ENCODE assay signal across 8 mouse cellular contexts in the genomic region with DNA sequence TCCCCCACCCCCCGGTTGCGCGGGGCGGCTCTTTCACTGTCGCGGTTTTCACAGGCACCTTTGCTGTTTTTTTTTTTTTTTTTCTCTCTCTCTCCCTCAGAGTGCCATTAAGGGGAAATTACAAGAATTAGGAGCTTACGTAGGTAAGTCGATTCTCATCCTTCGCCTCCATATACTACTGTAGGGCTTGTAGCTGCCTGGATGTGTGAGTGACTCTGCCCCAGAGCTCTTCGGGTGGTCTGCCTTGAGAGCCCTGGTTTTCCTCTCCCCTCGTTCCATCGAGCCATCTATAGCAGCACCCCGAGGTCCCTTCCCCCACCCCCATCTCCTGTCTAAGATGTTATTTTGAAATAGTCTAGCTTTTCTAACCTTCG. TPM values are rescaled to one million over a fixed set of nuclear protein-coding genes. Genes with fewer than 3 reads are reported as not detected.
DNase-seq lines count a peak whose midpoint lies in the region; ATAC-seq and TF ChIP-seq lines count a peak whose summit lies in the region.

No protein-coding gene starts in this region.

- H3K9me3 ChIP-seq in forebrain, embryonic 11.5 days (ENCODE audit: control insufficient read depth, low read length): no peaks in the 10 kb centered on the region
- H3K9me3 ChIP-seq in limb, embryonic 14.5 days (ENCODE audit: control insufficient read depth, low read length): no peaks in the 10 kb centered on the region

- H3K4me3 ChIP-seq in forebrain, embryonic 11.5 days (ENCODE audit: low read depth, low read length): peak overlapping the region; percentile 64
- peak overlapping the region; percentile 94 for H3K4me3 ChIP-seq in limb, embryonic 14.5 days (replicated peaks; ENCODE audit: low read length)
- peak overlapping the region; percentile 86 for H3K4me3 ChIP-seq in small intestine, adult 2 months (ENCODE audit: low read depth, low read length)

- peak overlapping the region; percentile 72 for H3K4me2 ChIP-seq in forebrain, embryonic 11.5 days (ENCODE audit: low read depth, low read length, severe bottlenecking)
- H3K4me2 ChIP-seq in limb, embryonic 14.5 days (replicated peaks; ENCODE audit: low read depth, low read length, severe bottlenecking): peak overlapping the region; percentile 67

- 4% methylated on average over 8 of the region's 14 CpGs for WGBS in forebrain, embryonic 11.5 days
- 2% methylated on average over 11 of the region's 14 CpGs for WGBS in limb, embryonic 14.5 days
- under 1% methylated on average over 14 of the region's 14 CpGs for WGBS in small intestine, adult 2 months

- no peaks in the 10 kb centered on the region for H3K36me3 ChIP-seq in forebrain, embryonic 11.5 days (ENCODE audit: control insufficient read depth, insufficient read depth, low read length)
- H3K36me3 ChIP-seq in limb, embryonic 14.5 days (ENCODE audit: control insufficient read depth, insufficient read depth, low read length): peaks cover 2% of the 10 kb centered on the region; the same call in 1 of the 2 replicates
- peaks cover 2% of the 10 kb centered on the region; the same call in 1 of the 2 replicates for H3K36me3 ChIP-seq in small intestine, adult 2 months (ENCODE audit: control insufficient read depth, insufficient read depth, low read length)

- peak overlapping the region; percentile 90 for H3K9ac ChIP-seq in forebrain, embryonic 11.5 days (ENCODE audit: low read length)
- H3K9ac ChIP-seq in limb, embryonic 14.5 days (ENCODE audit: low read depth, low read length, severe bottlenecking): peak overlapping the region; percentile 94

- TF ChIP-seq CTCF in small intestine, adult 2 months (IDR thresholded peaks at IDR 0.05; ENCODE audit: extremely low read depth, insufficient read length, insufficient replicate concordance, low read depth, low read length): no peak

- no peaks in the 10 kb centered on the region; the same call in 1 of the 2 replicates for H3K4me1 ChIP-seq in forebrain, embryonic 11.5 days (replicated peaks; ENCODE audit: control insufficient read depth, insufficient read depth, low read length)
- H3K4me1 ChIP-seq in limb, embryonic 14.5 days (ENCODE audit: control insufficient read depth, insufficient read depth, low read length): peaks cover 13% of the 10 kb centered on the region
- no peaks in the 10 kb centered on the region for H3K4me1 ChIP-seq in small intestine, adult 2 months (ENCODE audit: control insufficient read depth, insufficient read depth, insufficient read length, low read length)

- DNase-seq in layer of hippocampus, postnatal 10 days (ENCODE audit: low spot score in 2 of 2): peak; percentile 16 to 26
- no peak for DNase-seq in layer of hippocampus, postnatal 14 days (ENCODE audit: low spot score in 2 of 2)
- no peak for DNase-seq in forebrain, embryonic 11.5 days (ENCODE audit: low spot score)
- DNase-seq in limb, embryonic 14.5 days (ENCODE audit: low spot score): no peak
- DNase-seq in right cerebral cortex, postnatal 10 days (ENCODE audit: low spot score in 2 of 2): no peak
- DNase-seq in Muller cell, postnatal 12 days (ENCODE audit: inconsistent ontology term): no peak

- peak; percentile 37 for ATAC-seq in activated CD4-positive, CD25-positive, alpha-beta regulatory T cell, adult 4 months
- peak; percentile 54 for ATAC-seq in forebrain, embryonic 11.5 days (replicated peaks; ENCODE audit: low FRiP score)
- ATAC-seq in limb, embryonic 14.5 days (ENCODE audit: low FRiP score, low read depth): peak; percentile 11; the same call in 1 of the 2 replicates

- H3K27me3 ChIP-seq in forebrain, embryonic 11.5 days (ENCODE audit: control insufficient read depth, insufficient read depth, low read length): no peaks in the 10 kb centered on the region
- H3K27me3 ChIP-seq in limb, embryonic 14.5 days (ENCODE audit: control insufficient read depth, insufficient read depth, low read length): no peaks in the 10 kb centered on the region
- no peaks in the 10 kb centered on the region for H3K27me3 ChIP-seq in small intestine, adult 2 months (ENCODE audit: control insufficient read depth, insufficient read depth, low read length)

- no peak for TF ChIP-seq POLR2A in limb, embryonic 14.5 days (IDR thresholded peaks at IDR 0.05; ENCODE audit: borderline replicate concordance, extremely low read depth, insufficient read depth, insufficient read length)
- no peak for TF ChIP-seq POLR2A in small intestine, adult 2 months (IDR thresholded peaks at IDR 0.05; ENCODE audit: low read depth, low read length)

- H3K27ac ChIP-seq in forebrain, embryonic 11.5 days (ENCODE audit: low read depth, low read length): peak overlapping the region; percentile 80
- H3K27ac ChIP-seq in limb, embryonic 14.5 days (replicated peaks; ENCODE audit: low read depth, low read length): peak overlapping the region; percentile 90
- 0 out of 2 replicates have a peak overlapping the region, but pooled peaks have one; percentile 48 for H3K27ac ChIP-seq in small intestine, adult 2 months (ENCODE audit: insufficient read depth, low read depth, low read length)

RNA-seq across cellular contexts. Expression of a gene that starts 0.6 kb away (rescaled TPM):
- 100 to 1,000 TPM; 103 to 104 TPM for total RNA-seq in layer of hippocampus, postnatal 10 days (2021)
- 10 to 100 TPM; 94.8 to 95.8 TPM for total RNA-seq in layer of hippocampus, postnatal 14 days (2021)
- polyA plus RNA-seq in activated CD4-positive, CD25-positive, alpha-beta regulatory T cell, adult 4 months (2017; shearing (Covaris generic)): 10 to 100 TPM; 33.4 to 38.6 TPM
- 176 and 179 TPM in 2 replicates for polyA plus RNA-seq in forebrain, embryonic 11.5 days (2014; fragmentation: Nextera tagmentation; extraction: Ambion mirVana)
- 138 and 145 TPM in 2 replicates for polyA plus RNA-seq in limb, embryonic 14.5 days (2012; rRNA removed)
- 128 and 137 TPM in 2 replicates for polyA plus RNA-seq in limb, embryonic 14.5 days (2014; fragmentation: Nextera tagmentation; extraction: Ambion mirVana)
- polyA plus RNA-seq in small intestine, adult 2 months (2012; rRNA removed): 6.7 and 14.8 TPM in 2 replicates

RNA-seq across cellular contexts. Expression of a gene that starts 10.2 kb away (rescaled TPM):
- total RNA-seq in layer of hippocampus, postnatal 10 days (2021): 1 to 10 TPM; 5.8 to 7.3 TPM
- 1 to 10 TPM; 6.9 to 7.6 TPM for total RNA-seq in layer of hippocampus, postnatal 14 days (2021)
- 1 to 10 TPM; 2.2 to 3.7 TPM for polyA plus RNA-seq in activated CD4-positive, CD25-positive, alpha-beta regulatory T cell, adult 4 months (2017; shearing (Covaris generic))
- 12.0 and 12.8 TPM in 2 replicates for polyA plus RNA-seq in forebrain, embryonic 11.5 days (2014; fragmentation: Nextera tagmentation; extraction: Ambion mirVana)
- 13.1 and 16.7 TPM in 2 replicates for polyA plus RNA-seq in limb, embryonic 14.5 days (2012; rRNA removed)
- 9.3 and 9.9 TPM in 2 replicates for polyA plus RNA-seq in limb, embryonic 14.5 days (2014; fragmentation: Nextera tagmentation; extraction: Ambion mirVana)
- 9.6 and 24.7 TPM in 2 replicates for polyA plus RNA-seq in small intestine, adult 2 months (2012; rRNA removed)

Comparison
In these comparisons a context has a peak if more than half of its experiments do, and no peak if none do; other contexts are left out.
1. DNase-seq: peak in layer of hippocampus, postnatal 10 days (2 of 2); none in layer of hippocampus, postnatal 14 days (0 of 2), forebrain, embryonic 11.5 days (single experiment), limb, embryonic 14.5 days (single experiment), right cerebral cortex, postnatal 10 days (0 of 2) and Muller cell, postnatal 12 days (single experiment).
2. Peak in every context shown above with its lines, with median percentiles within 50 percentile points of each other: ATAC-seq, H3K27ac ChIP-seq and H3K4me3 ChIP-seq.